Mouse (Mus musculus) MEL (cell line): Measurements from ENCODE around the gene Pde3a.

Source experiments
- CTCF ChIP-seq, 3 experiments: IDR thresholded peaks in 2 of 3; conservative IDR thresholded peaks in 1 of 3; 2 replicates each; pipeline ENCODE4 v1.5.1; 2011 to 2012; ENCODE audit warnings: low read length in 3 of 3, low read depth in 2 of 3, mild to moderate bottlenecking in 2 of 3, improper control_type of control experiment in 1 of 3, inconsistent platforms in 1 of 3, mixed read lengths in 1 of 3, moderate library complexity in 1 of 3; ENCODE audit not compliant: control insufficient read depth in 1 of 3, insufficient read depth in 1 of 3, poor library complexity in 1 of 3, severe bottlenecking in 1 of 3
- EP300 ChIP-seq, 2 experiments: IDR thresholded peaks; 2 replicates each; pipeline ENCODE4 v1.6.1; 2011; ENCODE audit warnings: improper control_type of control experiment in 2 of 2, low read length in 2 of 2, low read depth in 1 of 2, mild to moderate bottlenecking in 1 of 2
- GATA1 ChIP-seq: IDR thresholded peaks from 2 replicates; pipeline ENCODE4 v1.6.1; 2011; ENCODE audit warnings: low read depth, low read length, improper control_type of control experiment
- JUND ChIP-seq: IDR thresholded peaks from 2 replicates; pipeline ENCODE4 v1.6.1; 2011; ENCODE audit warnings: low read depth, mild to moderate bottlenecking, improper control_type of control experiment, low read length
- MAFK ChIP-seq: IDR thresholded peaks from 2 replicates; pipeline ENCODE4 v1.6.1; 2011; ENCODE audit warnings: low read depth, mild to moderate bottlenecking, low read length, improper control_type of control experiment, borderline replicate concordance
- MYC ChIP-seq: IDR thresholded peaks from 2 replicates; pipeline ENCODE4 v1.6.1; 2011; ENCODE audit warnings: low read depth, mild to moderate bottlenecking, low read length, improper control_type of control experiment, moderate library complexity
- POLR2A ChIP-seq, 2 experiments: IDR thresholded peaks; 2 replicates each; pipeline ENCODE4 v1.6.1; 2011 to 2012; ENCODE audit warnings: low read length in 2 of 2, mild to moderate bottlenecking in 2 of 2, control low read depth in 1 of 2, improper control_type of control experiment in 1 of 2, low read depth in 1 of 2, moderate library complexity in 1 of 2; ENCODE audit not compliant: control insufficient read depth in 1 of 2, insufficient read depth in 1 of 2, poor library complexity in 1 of 2
- POLR2AphosphoS5 ChIP-seq: IDR thresholded peaks from 2 replicates; pipeline ENCODE4 v1.6.1; 2012; ENCODE audit warnings: low read depth, borderline replicate concordance, mild to moderate bottlenecking, inconsistent platforms, low read length, moderate library complexity, mixed read lengths
- RCOR1 ChIP-seq: IDR thresholded peaks from 2 replicates; pipeline ENCODE4 v1.6.1; 2012; ENCODE audit warnings: low read depth, mild to moderate bottlenecking, inconsistent platforms, low read length, improper control_type of control experiment
- SMC3 ChIP-seq: IDR thresholded peaks from 2 replicates; pipeline ENCODE4 v1.6.1; 2011; ENCODE audit warnings: low read depth, low read length, improper control_type of control experiment
- UBTF ChIP-seq: IDR thresholded peaks from 2 replicates; pipeline ENCODE4 v1.6.1; 2012; ENCODE audit warnings: low read depth, mild to moderate bottlenecking, inconsistent platforms, low read length, improper control_type of control experiment, moderate library complexity, borderline replicate concordance; ENCODE audit not compliant: insufficient read depth
- ZNF384 ChIP-seq: IDR thresholded peaks from 2 replicates; pipeline ENCODE4 v1.6.1; 2012; ENCODE audit warnings: low read depth, mild to moderate bottlenecking, inconsistent platforms, low read length, improper control_type of control experiment

GRCm38 (mm10) chr6:141226851-141227657 is 22.0 kb upstream of the Pde3a start:
- no peak for TF ChIP-seq POLR2A (IDR thresholded peaks at IDR 0.05; ENCODE audit: control insufficient read depth in 1 of 2, insufficient read depth in 1 of 2, low read depth in 1 of 2, low read length in 2 of 2, poor library complexity in 1 of 2)
- no peak for TF ChIP-seq POLR2AphosphoS5
- no peak for TF ChIP-seq MAFK
- TF ChIP-seq CTCF (IDR thresholded peaks at IDR 0.05 in 2 of 3, conservative IDR thresholded peaks at IDR 0.05 in 1 of 3; ENCODE audit: control insufficient read depth in 1 of 3, insufficient read depth in 1 of 3, low read depth in 2 of 3, low read length in 3 of 3, poor library complexity in 1 of 3, severe bottlenecking in 1 of 3), result no peak
- no peak for TF ChIP-seq EP300 (IDR thresholded peaks at IDR 0.05; ENCODE audit: low read depth in 1 of 2, low read length in 2 of 2)
- no peak for TF ChIP-seq JUND
- TF ChIP-seq UBTF, result no peak
- TF ChIP-seq SMC3, result no peak
- TF ChIP-seq MYC, result no peak
- TF ChIP-seq RCOR1, result no peak
- no peak for TF ChIP-seq GATA1
- TF ChIP-seq ZNF384, result no peak
